Mouse (Mus musculus) CD8-positive naive resting alpha-beta T cell, adult 2 months (primary cell): ENCODE data around the gene Tpi1.
"Not testable (repeated sequence)": the region's sequence is repeated elsewhere in the genome, so short reads cannot be mapped to it uniquely, and the experiment has no call there.

ENCODE experiments used
- DNase-seq, 2 experiments: peaks; one replicate each; pipeline ENCODE4 v3.0.0; 2022; ENCODE audit warnings: low read depth in 2 of 2, low spot score in 2 of 2

Gene Tpi1

DNA sequence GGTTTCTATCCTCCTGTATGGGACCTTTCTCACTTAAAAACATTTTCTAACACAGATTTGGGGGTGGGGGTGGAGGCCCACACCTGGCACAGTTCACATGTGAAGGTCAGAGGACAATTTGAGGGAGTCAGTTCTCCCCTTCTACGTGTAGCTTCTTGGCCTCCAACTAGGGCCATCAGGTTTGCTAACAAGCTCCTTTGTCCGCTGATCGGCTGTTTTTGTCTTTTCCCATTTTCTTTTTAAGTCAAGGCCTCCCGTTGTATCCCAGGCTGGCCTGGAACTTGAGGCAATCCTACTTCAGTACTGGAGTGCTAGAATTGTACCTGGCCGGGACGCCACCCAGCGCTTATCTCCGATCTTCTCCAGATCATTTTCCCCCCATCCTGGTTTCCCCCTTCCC lies 17.6 kb upstream of the Tpi1 start:
- DNase-seq, result no peak

DNA sequence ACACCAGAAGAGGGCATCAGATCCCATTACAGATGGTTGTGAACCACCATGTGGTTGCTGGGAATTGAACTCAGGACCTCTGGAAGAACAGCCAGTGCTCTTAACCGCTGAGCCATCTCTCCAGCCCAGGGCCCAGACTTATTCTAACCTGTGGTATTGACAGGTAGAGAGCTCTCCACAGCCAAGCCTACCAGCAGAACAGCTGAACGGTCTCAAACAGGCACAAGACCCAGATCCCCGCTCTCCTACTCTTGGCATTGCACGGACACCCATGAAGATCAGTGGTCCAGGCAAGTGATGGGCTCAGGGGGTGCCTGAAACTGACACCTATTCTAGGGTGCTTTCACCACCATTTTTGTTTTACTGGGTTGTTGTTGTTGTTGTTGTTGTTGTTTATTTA lies 17.1 kb upstream of the Tpi1 start:
- DNase-seq, result not testable (repeated sequence)

DNA sequence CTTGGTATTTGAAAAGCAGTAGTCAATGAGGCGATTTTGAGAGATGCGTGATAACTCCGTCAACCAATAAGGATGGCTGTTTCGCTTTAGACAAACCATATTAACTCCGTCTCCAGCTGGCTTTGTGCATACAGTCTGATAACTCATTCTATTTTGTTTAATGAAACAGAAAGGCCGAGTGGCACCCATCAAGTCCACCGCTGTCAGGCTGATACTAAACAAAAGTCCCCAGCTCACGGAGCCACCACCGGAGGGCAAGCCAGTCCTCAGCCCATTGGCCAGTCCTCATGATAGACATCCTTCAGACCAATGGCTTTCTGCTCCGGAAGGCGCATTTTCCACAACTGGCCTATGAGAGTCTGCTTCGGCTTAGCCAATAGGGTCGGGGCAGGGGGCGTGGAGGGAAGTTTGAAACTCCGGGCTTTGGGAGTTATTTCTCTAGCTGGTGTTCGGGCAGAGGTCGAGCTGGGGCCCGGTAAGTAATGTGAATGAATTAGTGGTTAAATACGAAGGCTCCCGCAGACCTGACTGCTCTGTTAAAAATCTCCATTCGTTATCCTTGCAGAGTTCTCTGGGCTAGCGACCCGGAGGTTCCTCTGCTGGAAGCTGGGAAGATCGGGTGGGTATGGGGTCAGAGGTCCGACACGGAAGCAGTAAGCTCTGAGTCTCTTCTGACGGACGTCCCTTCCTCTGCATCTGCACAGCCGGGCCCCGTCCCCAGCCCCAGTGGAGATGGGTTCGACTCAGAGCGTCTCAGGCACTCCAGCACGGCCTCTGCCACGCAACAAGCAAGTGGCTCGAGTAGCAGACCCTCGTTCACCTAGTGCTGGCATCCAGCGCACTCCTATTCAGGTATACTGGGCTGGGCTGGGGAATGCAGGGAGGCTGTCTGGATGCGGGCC lies 16.0 kb upstream of the Tpi1 start:
- peak; percentile 85 to 89 for DNase-seq

DNA sequence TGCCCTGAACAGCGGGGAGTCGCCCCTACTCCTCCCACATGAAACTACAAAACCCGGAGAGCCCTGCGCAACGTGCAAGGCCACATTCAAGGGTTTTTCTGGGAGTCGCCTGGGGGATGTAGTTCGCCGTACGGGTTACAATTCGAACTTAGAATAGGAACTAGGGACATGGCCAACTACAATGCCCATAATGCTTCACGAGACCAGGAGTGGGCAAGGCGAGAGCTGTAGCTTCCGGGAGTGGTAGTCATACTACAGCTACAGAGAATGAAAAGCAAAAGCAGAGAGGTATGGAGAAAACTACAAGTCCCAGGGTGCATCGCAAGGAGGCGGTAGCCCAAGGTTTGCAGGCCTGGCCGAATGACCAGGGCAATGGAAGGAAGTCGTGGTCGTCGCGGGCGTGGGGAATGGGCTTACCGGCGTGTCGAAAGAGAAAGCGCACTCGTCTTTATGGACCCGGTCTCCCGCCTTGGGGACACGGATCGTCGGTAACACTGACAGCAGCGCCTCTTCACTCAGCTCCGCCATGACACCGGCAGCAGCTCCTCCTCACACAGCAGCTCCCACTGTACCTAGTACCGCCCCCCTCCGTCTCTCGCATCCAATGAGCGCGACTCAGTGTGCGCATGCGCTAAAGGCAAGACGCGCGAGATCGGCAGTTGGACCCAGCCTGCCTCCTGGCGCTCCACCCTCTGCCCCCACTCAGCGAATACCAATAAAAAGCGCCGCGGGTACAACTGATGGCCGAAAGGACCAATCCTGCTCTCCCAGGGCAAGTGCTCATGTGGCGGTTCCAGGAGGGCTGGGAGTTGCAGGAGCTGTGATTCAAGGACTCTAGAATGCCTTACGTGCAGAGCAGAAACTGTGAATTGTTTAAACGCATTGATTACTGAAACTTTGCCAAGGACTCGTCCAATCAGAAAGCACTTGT lies 15.0 kb upstream of the Tpi1 start, which contains the start of the genes Usp5 and Cdca3:
Usp5 (minus strand) TSS at position 617 of the 931 bp plus-strand sequence.
Cdca3 (plus strand) TSS at position 680 of the 931 bp plus-strand sequence.
- peak; percentile 96 to 97 for DNase-seq

DNA sequence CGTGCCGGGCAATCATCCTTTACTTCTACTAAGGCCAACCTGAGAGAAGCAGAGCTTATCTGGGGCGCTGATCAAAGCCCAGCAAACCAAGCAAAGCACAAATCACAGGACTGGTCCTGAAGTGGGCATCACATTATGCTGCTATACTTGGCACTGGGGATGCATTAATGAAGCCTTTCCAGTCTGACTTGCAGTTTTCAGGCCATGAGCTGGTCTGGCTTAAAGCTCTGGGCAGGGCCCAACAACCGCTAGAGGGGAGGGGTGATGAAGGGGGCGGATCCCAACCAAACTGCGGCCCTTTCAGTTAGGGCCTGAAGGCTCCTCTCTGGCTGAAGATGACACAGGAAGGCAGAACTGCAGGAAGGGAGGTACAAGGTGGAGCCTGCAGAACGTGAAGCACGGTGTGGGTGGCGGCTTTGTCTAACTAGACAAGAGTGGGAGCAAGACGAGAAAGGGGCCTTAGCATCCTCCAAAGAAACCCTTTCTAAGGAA lies 14.1 kb upstream of the Tpi1 start:
- DNase-seq, result no peak

DNA sequence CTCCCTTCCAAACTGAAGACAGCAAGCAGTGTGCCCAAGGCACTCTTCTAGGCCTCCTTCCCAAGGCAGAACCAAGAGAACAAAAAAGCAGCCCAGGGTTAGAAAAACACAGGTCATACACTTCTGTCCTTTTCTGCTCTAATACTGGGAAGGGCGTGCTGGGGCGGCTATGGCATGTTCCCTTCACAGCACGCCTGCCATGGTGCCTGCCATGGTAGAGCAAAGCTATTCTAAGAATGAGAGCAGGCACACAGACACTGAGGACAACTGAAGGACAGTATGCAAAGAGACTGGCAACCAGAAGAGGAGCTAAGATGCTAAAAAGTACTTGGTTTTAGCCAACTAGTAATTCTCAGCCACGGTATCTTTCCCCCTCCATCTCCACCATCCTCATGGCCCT lies 8.0 kb upstream of the Tpi1 start:
- DNase-seq, result no peak

DNA sequence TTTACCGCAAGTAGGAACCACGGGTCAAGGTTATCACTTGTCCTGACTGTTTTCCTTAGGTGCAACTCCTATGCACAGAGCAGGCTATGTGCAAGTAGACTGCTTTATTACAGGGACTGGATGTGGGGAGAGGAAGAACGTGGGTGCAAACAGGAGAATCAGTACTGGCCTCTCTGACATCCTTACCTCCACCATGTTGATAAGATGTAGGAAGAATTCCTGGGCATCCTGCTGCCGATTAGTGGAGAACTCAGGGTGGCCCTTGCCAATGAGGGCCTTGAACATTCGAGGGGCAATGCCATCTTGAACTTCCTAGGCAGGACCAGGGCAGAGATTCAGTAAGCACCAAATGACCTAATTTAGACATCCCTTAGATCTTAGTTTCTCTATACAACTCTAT lies 6.8 kb upstream of the Tpi1 start:
- DNase-seq, result no peak

DNA sequence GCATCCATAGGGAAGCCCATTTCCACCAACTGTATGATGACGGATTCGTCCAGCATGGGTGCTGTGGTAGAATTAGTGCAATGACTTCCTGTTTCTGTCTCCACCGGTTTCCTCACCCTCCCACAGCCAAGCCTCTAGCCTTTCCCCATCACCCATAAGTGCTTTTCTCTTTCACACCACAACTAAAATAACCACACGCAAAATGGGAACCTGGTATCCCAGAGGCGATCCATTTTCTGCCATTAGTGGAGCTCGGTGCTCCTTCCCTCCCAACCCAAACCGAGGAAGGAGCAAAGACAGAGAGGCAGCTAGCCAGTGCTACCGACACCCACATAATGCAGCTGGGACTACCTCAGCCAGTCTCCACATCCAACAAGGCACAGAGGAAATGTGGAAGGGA lies 3.9 kb upstream of the Tpi1 start:
- DNase-seq, result no peak

DNA sequence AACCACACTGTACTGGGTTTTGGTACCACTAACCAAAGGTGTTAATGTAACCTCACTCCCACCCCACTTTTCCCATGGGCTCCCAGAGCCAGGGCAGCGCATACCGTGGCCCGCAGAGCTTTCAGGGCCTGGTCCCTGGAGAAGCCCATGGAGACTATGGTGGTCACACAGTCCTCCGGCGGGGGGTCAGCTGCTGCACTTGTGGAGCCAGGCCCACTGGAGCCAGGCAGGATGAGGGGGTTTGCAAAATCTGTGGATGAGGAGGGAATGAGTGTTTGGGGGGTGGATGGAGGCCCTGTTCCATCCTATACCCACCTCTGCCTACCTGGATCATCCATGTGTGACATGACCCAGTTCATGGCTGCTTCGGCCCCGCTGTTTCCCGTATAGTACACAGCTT lies 3.5 kb upstream of the Tpi1 start:
- no peak for DNase-seq

DNA sequence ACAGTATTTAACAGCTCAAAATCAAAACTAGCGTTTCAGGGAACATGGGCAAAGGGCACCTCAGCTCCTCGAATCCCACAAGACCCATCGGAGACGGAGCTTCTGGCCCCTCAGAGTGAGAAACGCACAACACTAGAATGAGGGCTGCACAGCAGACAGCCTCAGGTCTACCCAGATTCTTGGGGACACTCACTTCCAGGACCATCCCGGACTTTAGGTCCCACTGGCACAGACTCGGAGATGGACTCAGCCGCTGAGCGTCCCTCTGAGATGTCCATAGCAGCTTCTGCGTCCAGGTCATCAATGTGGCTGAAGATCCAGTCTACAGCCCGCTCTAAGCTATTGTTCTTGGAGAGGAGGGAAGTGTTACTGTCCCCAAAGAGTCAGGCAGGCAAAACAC lies 3.0 kb upstream of the Tpi1 start:
- no peak for DNase-seq

DNA sequence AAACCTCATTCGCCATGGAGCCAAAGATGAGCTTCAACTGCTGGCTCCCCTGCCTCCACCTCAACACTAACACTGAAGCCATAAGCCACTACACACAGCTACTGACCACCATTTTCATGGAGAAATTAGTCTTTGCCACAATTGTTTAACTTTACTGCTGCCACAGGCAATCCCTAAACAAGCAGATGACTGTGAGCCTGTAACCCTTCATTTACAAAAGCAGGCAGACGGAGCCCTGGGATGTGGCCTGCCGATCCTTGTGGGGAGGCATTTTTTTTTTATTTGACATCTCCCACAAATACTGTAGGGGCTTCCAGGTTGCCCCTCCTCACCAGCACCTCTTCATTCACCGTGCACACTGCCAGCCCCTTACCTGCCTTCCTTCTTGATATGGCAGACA lies 2.5 kb upstream of the Tpi1 start:
- DNase-seq, result no peak

DNA sequence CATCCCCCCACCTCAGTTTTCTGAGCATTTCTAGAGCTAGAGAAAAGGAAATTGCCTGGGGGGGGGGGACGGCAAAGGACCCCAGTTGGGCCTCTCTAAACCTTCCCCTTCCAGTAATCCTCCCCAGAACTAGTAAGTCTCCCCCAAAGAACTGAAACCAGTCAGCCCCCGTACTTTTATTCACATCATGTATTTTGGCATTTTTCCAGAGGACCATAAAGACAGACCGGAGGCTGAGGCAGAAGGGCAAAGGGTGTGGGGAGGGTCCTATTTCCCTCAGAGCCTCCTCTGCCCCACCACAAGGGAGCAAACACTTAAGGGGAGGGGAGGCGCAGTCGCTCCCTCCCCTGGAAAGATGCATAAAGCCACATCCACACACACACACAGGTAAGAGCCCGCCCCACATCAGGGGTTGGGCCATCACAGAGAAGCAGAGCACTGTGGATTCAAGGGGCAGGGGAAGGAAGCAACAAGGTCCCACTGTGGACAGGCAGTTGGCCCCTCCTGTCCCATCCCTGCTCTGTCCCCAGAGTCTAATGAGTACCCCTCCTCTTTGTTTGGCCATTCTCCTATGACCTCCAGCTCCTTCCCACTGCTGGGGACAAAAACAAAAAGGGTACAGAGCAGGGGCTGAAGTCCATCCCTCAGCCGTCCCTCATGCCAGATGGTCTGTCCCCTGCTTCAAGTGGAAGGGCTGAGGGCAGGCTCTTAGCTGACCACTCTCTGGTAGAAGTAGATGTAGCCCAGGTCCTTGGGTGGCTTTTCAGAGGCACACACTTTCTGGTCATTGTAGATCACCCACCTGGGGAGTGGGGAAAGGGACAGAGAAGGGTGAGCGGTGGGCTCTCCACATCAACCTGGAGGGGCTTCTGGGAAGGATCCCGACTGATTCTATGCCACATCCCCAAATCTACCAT lies 1.0 kb upstream of the Tpi1 start:
- DNase-seq, result no peak

DNA sequence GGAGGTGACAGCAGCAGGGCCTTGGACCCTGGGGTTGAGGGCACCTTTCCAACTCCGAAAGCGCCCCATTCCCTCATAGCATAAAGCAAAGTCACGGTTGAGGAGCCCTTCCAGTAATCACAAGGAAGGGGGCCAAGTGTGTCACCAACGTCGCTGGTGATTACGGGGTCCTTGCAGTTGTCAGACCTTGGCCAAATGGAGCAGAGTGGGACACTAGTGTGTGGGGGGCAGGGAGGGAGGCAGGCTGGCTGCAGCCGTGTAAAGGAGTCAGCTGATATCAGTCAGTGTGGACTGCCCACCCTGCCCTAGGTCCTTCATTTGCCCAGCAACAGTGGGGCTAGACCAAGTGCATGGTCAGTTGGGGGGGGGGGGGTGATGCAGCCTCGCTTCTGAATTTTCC lies 352 bp upstream of the Tpi1 start:
- no peak for DNase-seq

DNA sequence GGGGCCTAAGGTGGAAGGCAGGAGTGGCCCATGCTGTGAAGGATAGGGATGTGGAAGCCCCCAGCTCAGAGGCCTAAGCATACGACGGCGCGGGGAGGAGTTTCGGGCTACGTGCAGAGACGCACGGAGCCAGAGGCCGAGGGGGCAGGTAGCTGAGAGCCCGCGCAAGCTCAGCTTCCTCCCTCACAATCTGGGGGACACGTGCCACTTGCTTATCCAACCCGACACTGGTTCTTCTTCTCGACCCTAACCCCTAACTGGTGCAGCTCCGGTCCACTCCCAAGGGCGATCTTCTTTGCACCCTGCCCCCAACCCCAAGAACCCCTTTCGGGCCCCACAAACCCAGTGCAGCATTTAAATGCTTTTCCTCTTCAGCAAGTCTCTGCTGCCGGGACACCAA lies 600 bp downstream of the Tpi1 start:
- DNase-seq, result peak in 1 of 2 experiments; percentile 41

DNA sequence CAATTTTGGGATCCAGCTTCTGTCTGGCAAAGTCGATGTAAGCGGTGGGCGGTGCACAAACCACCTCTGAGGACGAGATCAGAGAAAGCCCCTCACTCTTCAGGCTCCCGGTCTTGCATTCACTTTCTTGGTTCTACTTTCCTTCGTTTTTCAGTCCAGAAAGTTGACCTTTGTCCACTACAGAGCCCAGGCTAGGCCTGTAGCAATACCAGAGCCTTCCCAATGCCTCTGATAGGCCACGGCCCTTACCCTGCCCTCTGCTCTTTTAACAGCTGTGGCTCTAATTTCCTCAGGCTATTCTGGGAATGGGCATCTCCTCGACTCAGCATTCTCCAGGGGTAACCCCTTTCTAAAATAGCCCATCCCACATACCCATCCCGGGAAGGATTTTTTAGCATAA lies 1.2 kb downstream of the Tpi1 start:
- DNase-seq, result no peak

DNA sequence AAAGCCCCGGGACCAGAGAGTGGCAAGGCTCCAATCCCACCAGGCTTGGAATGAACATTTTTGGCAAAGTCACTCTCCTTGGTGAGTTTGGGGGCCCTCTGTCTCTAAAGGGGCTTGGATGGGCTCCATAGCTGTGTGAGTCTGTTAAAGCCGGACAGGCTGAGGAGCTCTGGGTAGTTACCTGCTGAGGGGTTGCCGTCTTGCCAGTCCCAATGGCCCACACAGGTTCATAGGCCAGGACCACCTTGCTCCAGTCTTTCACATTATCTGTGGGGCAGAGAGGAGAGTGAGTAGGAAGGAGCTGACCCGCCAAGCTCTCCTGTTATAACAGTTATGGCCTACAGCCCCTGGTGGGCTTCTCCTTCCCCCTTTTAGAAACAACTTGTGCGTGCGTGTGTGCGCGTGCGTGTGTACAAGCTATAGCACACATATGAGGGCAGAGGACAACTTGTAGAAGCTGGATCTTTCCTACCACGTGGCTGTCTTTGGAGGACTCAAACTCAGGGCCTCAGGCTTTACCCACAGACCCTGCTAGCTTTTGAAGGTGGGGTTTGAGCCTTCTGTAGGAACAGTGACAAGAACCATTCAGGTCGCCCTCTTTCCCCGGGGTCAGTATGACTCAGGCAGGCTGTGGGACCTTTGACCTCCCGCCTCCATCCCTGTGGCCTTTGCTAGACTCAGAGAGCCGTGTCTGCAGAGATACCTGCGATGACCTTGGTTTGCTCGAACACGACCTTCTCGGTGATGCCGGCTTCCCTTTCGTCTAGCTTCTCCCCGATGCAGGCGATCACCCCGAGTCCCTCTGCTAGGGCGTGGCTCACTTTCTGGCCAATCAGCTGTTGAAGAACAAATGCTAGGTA lies 2.2 kb downstream of the Tpi1 start:
- no peak for DNase-seq

DNA sequence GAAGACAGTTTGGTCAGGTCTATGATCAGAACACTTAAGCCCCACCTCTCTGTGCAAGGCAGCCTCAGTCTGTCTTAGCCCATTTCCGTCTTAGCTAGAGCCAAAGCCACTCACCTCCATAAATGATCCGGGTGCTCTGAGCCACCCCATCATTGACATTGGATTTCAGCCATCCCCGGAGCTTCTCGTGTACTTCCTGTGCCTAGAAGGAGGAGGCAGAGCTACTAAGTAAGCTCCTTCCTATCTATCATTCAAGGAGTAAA lies 2.8 kb downstream of the Tpi1 start:
- no peak for DNase-seq

DNA sequence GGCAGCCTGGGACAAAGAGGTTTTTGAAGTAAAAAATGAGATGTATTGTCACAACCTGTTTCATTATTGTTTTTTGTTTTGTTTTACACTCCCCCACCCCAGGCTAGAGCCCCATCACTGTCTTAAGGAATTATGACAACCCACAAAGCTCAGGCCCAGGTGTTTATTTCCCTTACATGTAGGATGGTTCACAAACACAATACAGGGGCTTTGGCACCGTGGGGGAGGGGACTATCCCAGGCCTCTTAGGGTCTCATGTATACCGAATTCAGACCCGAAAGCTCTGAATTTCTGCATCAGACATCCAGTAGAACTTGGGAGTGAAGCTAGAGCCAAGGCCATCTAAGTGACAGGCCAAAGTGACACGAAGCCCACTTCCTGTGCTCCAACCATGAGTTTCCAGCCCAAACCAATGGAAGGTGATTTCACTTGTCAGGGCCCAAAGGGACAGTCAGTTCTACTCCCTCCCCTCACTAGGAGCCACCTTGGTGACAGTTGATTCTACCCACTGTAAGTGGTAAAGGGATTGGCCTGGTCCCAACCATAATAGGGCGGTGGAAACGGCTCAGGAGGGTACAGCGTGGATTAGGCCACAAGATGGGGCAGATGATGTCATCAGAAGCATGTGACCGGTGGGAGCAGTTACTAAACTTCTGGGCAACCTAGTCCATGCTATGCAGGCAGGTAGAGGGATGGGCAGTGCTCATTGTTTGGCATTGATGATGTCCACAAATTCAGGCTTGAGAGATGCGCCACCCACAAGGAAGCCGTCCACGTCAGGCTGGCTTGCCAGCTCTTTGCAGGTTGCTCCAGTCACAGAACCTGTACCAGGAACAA lies 3.3 kb downstream of the Tpi1 start:
- not testable (repeated sequence) for DNase-seq
